ENCODE assay signal across 9 mouse cellular contexts in genomic region chr17:45597787-45598186, GRCm38 (mm10). TPM values are rescaled to one million over a fixed set of nuclear protein-coding genes. Genes with fewer than 3 reads are reported as not detected.
DNase-seq lines count a peak whose midpoint lies in the region; ATAC-seq lines count a peak whose summit lies in the region.
"Had no signal": no experiment of that assay in that cellular context is flagged by ENCODE, and none has a peak within 500 bp of the region (broad histone marks: within the 10 kb centered on the region; RNA-seq: fewer than 3 reads in every experiment).

No protein-coding gene starts in this region.

- peaks cover 72% of the 10 kb centered on the region for H3K4me1 ChIP-seq in liver, embryonic 11.5 days (replicated peaks; ENCODE audit: control insufficient read depth, insufficient read depth, low read length)
- H3K4me1 ChIP-seq in neural tube, embryonic 11.5 days (ENCODE audit: control insufficient read depth, insufficient read depth, low read length), result peaks cover 36% of the 10 kb centered on the region
- peaks cover 24% of the 10 kb centered on the region for H3K4me1 ChIP-seq in midbrain, embryonic 16.5 days (ENCODE audit: control insufficient read depth, insufficient read depth, low read length)

- H3K4me2 ChIP-seq in liver, embryonic 11.5 days, result no peak overlapping the region
- H3K4me2 ChIP-seq in neural tube, embryonic 11.5 days (ENCODE audit: low read depth), result no peak overlapping the region
- no peak overlapping the region for H3K4me2 ChIP-seq in midbrain, embryonic 16.5 days (ENCODE audit: low read length)

- no peaks in the 10 kb centered on the region for H3K9me3 ChIP-seq in liver, embryonic 11.5 days (ENCODE audit: control insufficient read depth, low read length)
- no peaks in the 10 kb centered on the region for H3K9me3 ChIP-seq in neural tube, embryonic 11.5 days (ENCODE audit: control insufficient read depth, low read length)
- H3K9me3 ChIP-seq in midbrain, embryonic 16.5 days (replicated peaks; ENCODE audit: control insufficient read depth, low read length, poor library complexity, severe bottlenecking), result no peaks in the 10 kb centered on the region
- H3K9me3 ChIP-seq: embryonic facial prominence, embryonic 15.5 days had no signal

- no peak overlapping the region for H3K4me3 ChIP-seq in liver, embryonic 11.5 days (ENCODE audit: low read depth, low read length)
- H3K4me3 ChIP-seq in neural tube, embryonic 11.5 days (ENCODE audit: low read depth, low read length), result no peak overlapping the region
- H3K4me3 ChIP-seq in midbrain, embryonic 16.5 days (ENCODE audit: low read depth, low read length), result no peak overlapping the region
- H3K4me3 ChIP-seq: embryonic facial prominence, embryonic 15.5 days had no signal

- WGBS in liver, embryonic 11.5 days, result 33% methylated on average over 3 of the region's 3 CpGs
- WGBS in neural tube, embryonic 11.5 days, result 44% methylated on average over 3 of the region's 3 CpGs
- WGBS in midbrain, embryonic 16.5 days, result 42% methylated on average over 3 of the region's 3 CpGs

- H3K36me3 ChIP-seq in liver, embryonic 11.5 days (ENCODE audit: control insufficient read depth, insufficient read depth, low read length), result no peaks in the 10 kb centered on the region
- no peaks in the 10 kb centered on the region for H3K36me3 ChIP-seq in neural tube, embryonic 11.5 days (ENCODE audit: control insufficient read depth, insufficient read depth, low read length)
- no peaks in the 10 kb centered on the region for H3K36me3 ChIP-seq in midbrain, embryonic 16.5 days (ENCODE audit: control insufficient read depth, insufficient read depth, low read length)
- H3K36me3 ChIP-seq: embryonic facial prominence, embryonic 15.5 days had no signal

- DNase-seq in adrenal gland, postnatal 14 days, result peak; percentile 62
- no peak for DNase-seq in adrenal gland, postnatal 36 days
- DNase-seq in liver, result peak; percentile 46
- no peak for DNase-seq in liver, embryonic 11.5 days (ENCODE audit: low spot score)
- DNase-seq in neural tube, embryonic 11.5 days (ENCODE audit: low spot score), result peak; percentile 43
- DNase-seq in thymus, postnatal 4 days, result no peak

- peaks cover 10% of the 10 kb centered on the region for H3K27me3 ChIP-seq in liver, embryonic 11.5 days (replicated peaks; ENCODE audit: control insufficient read depth, insufficient read depth, low read length)
- peaks cover 27% of the 10 kb centered on the region for H3K27me3 ChIP-seq in neural tube, embryonic 11.5 days (ENCODE audit: control insufficient read depth, insufficient read depth, low read length)
- H3K27me3 ChIP-seq in midbrain, embryonic 16.5 days (ENCODE audit: control insufficient read depth, insufficient read depth, low read depth, low read length), result peaks cover 17% of the 10 kb centered on the region

- H3K27ac ChIP-seq in liver, embryonic 11.5 days (ENCODE audit: low read depth, low read length), result no peak overlapping the region
- no peak overlapping the region for H3K27ac ChIP-seq in neural tube, embryonic 11.5 days (ENCODE audit: low read depth, low read length)
- no peak overlapping the region for H3K27ac ChIP-seq in midbrain, embryonic 16.5 days (ENCODE audit: low read length)

- ATAC-seq in liver, embryonic 11.5 days (replicated peaks; ENCODE audit: low FRiP score), result no peak
- ATAC-seq in common myeloid progenitor, adult 5-6 weeks (replicated peaks; ENCODE audit: low read depth, poor library complexity, severe bottlenecking), result peak; percentile 34
- ATAC-seq in neural tube, embryonic 11.5 days (ENCODE audit: insufficient read depth, low FRiP score, low TSS enrichment), result no peak
- no peak for ATAC-seq in midbrain, embryonic 16.5 days

- H3K9ac ChIP-seq in liver, embryonic 11.5 days (ENCODE audit: low read depth, low read length), result no peak overlapping the region
- H3K9ac ChIP-seq in neural tube, embryonic 11.5 days (ENCODE audit: low read length), result no peak overlapping the region
- H3K9ac ChIP-seq in midbrain, embryonic 16.5 days (ENCODE audit: low read depth, low read length), result no peak overlapping the region
- H3K9ac ChIP-seq: embryonic facial prominence, embryonic 15.5 days had no signal

RNA-seq across cellular contexts. Expression of gene Slc29a1, which starts 1.6 kb away (rescaled TPM):
- 114 and 140 TPM in 2 replicates for total RNA-seq in adrenal gland, postnatal 14 days (2021)
- total RNA-seq in adrenal gland, postnatal 36 days (2021), result 100 to 1,000 TPM; 132 to 137 TPM
- 277 and 325 TPM in 2 replicates for polyA plus RNA-seq in liver, embryonic 11.5 days (2014; fragmentation: Nextera tagmentation; extraction: Ambion mirVana)
- 80.6 and 109 TPM in 2 replicates for total RNA-seq in common myeloid progenitor, adult 5-6 weeks (2017)
- 44.1 and 48.7 TPM in 2 replicates for polyA plus RNA-seq in neural tube, embryonic 11.5 days (2014; fragmentation: Nextera tagmentation; extraction: Ambion mirVana)
- 37.8 and 40.7 TPM in 2 replicates for polyA plus RNA-seq in midbrain, embryonic 16.5 days (2015; fragmentation: Nextera tagmentation; extraction: Ambion mirVana)

RNA-seq across cellular contexts. Expression of gene Mymx, which starts 4.1 kb away (rescaled TPM):
- total RNA-seq in adrenal gland, postnatal 14 days (2021), result 0.44 TPM in 1 of 2 replicates, not detected in the other
- not detected for total RNA-seq in adrenal gland, postnatal 36 days (2021)
- 0.62 and 1.0 TPM in 2 replicates for polyA plus RNA-seq in liver, embryonic 11.5 days (2014; fragmentation: Nextera tagmentation; extraction: Ambion mirVana)
- total RNA-seq in common myeloid progenitor, adult 5-6 weeks (2017), result not detected in 2 replicates
- 4.8 and 5.3 TPM in 2 replicates for polyA plus RNA-seq in neural tube, embryonic 11.5 days (2014; fragmentation: Nextera tagmentation; extraction: Ambion mirVana)
- polyA plus RNA-seq in midbrain, embryonic 16.5 days (2015; fragmentation: Nextera tagmentation; extraction: Ambion mirVana), result not detected in 2 replicates

RNA-seq across cellular contexts. Expression of gene Hsp90ab1, which starts 24.7 kb away (rescaled TPM):
- 1,351 and 1,485 TPM in 2 replicates for total RNA-seq in adrenal gland, postnatal 14 days (2021)
- 1,000 to 10,000 TPM; 1,888 to 2,360 TPM for total RNA-seq in adrenal gland, postnatal 36 days (2021)
- 1,837 and 1,887 TPM in 2 replicates for polyA plus RNA-seq in liver, embryonic 11.5 days (2014; fragmentation: Nextera tagmentation; extraction: Ambion mirVana)
- total RNA-seq in common myeloid progenitor, adult 5-6 weeks (2017), result 2,806 and 3,169 TPM in 2 replicates
- polyA plus RNA-seq in neural tube, embryonic 11.5 days (2014; fragmentation: Nextera tagmentation; extraction: Ambion mirVana), result 1,725 and 1,823 TPM in 2 replicates
- polyA plus RNA-seq in midbrain, embryonic 16.5 days (2015; fragmentation: Nextera tagmentation; extraction: Ambion mirVana), result 1,403 and 1,446 TPM in 2 replicates

RNA-seq across cellular contexts. Expression of gene Slc35b2, which starts 34.1 kb away (rescaled TPM):
- total RNA-seq in adrenal gland, postnatal 14 days (2021), result 54.8 and 56.1 TPM in 2 replicates
- total RNA-seq in adrenal gland, postnatal 36 days (2021), result 10 to 100 TPM; 43.4 to 75.9 TPM
- polyA plus RNA-seq in liver, embryonic 11.5 days (2014; fragmentation: Nextera tagmentation; extraction: Ambion mirVana), result 110 and 116 TPM in 2 replicates
- total RNA-seq in common myeloid progenitor, adult 5-6 weeks (2017), result 49.6 and 93.8 TPM in 2 replicates
- polyA plus RNA-seq in neural tube, embryonic 11.5 days (2014; fragmentation: Nextera tagmentation; extraction: Ambion mirVana), result 101 and 106 TPM in 2 replicates
- 76.0 and 79.6 TPM in 2 replicates for polyA plus RNA-seq in midbrain, embryonic 16.5 days (2015; fragmentation: Nextera tagmentation; extraction: Ambion mirVana)

RNA-seq across cellular contexts. Expression of gene Nfkbie, which starts 42.3 kb away (rescaled TPM):
- total RNA-seq in adrenal gland, postnatal 14 days (2021), result 3.6 and 8.7 TPM in 2 replicates
- total RNA-seq in adrenal gland, postnatal 36 days (2021), result 1 to 10 TPM; 3.7 TPM
- polyA plus RNA-seq in liver, embryonic 11.5 days (2014; fragmentation: Nextera tagmentation; extraction: Ambion mirVana), result 2.5 and 3.0 TPM in 2 replicates
- total RNA-seq in common myeloid progenitor, adult 5-6 weeks (2017), result 10.1 and 11.0 TPM in 2 replicates
- 6.9 and 7.0 TPM in 2 replicates for polyA plus RNA-seq in neural tube, embryonic 11.5 days (2014; fragmentation: Nextera tagmentation; extraction: Ambion mirVana)
- 3.6 and 3.7 TPM in 2 replicates for polyA plus RNA-seq in midbrain, embryonic 16.5 days (2015; fragmentation: Nextera tagmentation; extraction: Ambion mirVana)

Comparison
In these comparisons a context has a peak if more than half of its experiments do, and no peak if none do; other contexts are left out.
1. DNase-seq: peak in adrenal gland, postnatal 14 days (single experiment), liver (single experiment) and neural tube, embryonic 11.5 days (single experiment); none in adrenal gland, postnatal 36 days (0 of 2), liver, embryonic 11.5 days (single experiment) and thymus, postnatal 4 days (single experiment).